Mouse (Mus musculus) spleen, postnatal 0 days (tissue): ENCODE measurements around the gene Oprl1. TPM values are rescaled to one million over a fixed set of nuclear protein-coding genes. Genes with fewer than 3 reads are reported as not detected.

ENCODE experiments used
- polyA plus RNA-seq: library from polyadenylated mRNA; unstranded; fragments of >200 nt; fragmentation: Nextera tagmentation; extraction: Ambion mirVana; gene quantifications from 2 replicates; pipeline ENCODE4 v1.2.1, GENCODE M21; 2015

The Oprl1 gene
- polyA plus RNA-seq: 0.11 and 0.12 TPM in 2 replicates

DNA sequence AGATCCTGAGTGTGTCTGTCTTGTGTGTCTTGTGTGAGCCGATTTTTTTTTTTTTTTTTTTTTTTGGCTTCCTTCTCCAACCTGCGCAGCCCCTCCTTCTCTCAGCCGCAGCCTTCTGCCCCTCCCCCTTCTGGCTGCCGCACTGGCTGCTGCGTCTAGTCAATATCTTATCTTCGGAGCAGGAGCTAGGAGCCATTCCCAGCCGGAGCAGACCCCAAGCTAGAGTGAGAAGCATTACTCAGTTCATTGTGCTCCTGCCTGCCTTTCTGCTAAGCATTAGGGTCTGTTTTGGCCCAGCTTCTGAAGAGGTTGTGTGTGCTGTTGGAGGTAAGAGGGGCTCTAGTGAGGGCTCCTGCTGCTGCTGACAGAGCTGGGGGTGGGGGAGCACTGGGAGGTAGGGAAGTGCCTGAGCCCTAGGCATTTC is at the start of gene Oprl1:
TSS of gene Oprl1 (plus strand) at position 114 of the 424 bp plus-strand sequence.

DNA sequence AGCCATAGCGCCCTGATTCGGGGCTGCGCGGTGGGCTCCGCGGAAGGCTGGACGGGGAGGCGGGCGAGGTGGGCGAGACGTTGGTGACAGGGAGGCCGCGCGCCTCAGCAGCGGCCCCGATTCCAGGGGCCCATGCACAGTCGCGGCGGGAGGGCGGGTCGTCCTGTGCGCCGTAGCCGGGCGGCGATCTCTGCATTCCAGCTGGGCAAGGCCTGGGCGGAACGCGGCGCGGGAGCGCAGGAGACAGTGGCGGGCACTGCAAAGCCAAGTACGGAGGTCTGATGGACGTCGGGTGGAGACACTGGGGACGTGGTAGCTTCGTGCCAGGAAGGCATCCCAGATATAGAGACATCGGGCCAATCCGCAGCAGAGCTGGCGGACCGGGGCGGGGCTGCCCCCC is 43.5 kb upstream of the Oprl1 start, which contains the start of gene Sox18:
TSS of gene Sox18 (minus strand) at position 315 of the 400 bp plus-strand sequence.

DNA sequence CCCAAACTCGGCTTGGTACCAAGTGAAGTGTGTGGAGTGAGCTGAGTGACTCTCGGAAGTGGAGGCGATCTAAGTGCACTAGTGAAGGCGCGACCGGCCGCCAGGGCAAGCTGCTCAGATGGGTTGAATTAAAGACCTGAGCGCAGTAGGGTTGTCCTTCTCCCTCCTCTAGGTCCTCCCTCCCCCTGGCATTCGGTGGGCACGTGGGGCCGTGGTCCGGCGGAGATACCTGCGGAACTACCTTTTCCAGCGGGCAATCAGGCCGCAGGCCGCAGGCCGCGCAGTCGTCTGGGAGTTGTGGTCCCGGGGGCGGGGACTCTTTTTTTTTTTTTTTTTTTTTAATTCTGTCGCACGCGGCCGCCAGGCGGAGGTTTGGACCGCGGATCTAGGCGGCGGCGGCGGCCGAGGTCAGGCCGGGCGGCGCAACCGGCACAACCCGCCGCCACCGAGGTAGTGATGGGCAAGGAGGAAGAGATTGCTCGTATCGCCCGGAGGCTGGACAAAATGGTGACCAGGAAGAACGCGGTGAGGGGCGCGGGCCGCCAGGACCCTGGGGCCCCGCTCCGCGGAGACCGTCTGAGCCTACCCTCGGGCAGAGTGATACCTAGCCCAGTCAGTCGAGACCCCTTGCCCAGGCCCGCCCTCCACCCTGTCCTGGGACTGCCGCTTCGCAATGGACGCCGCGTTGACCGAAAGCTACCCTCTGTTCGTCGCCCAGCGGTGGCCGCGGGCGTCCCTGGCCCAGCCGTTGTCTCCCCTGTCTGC is 34.7 kb upstream of the Oprl1 start, which contains the start of gene Tcea2:
TSS of gene Tcea2 (plus strand) at position 360 of the 765 bp plus-strand sequence.

DNA sequence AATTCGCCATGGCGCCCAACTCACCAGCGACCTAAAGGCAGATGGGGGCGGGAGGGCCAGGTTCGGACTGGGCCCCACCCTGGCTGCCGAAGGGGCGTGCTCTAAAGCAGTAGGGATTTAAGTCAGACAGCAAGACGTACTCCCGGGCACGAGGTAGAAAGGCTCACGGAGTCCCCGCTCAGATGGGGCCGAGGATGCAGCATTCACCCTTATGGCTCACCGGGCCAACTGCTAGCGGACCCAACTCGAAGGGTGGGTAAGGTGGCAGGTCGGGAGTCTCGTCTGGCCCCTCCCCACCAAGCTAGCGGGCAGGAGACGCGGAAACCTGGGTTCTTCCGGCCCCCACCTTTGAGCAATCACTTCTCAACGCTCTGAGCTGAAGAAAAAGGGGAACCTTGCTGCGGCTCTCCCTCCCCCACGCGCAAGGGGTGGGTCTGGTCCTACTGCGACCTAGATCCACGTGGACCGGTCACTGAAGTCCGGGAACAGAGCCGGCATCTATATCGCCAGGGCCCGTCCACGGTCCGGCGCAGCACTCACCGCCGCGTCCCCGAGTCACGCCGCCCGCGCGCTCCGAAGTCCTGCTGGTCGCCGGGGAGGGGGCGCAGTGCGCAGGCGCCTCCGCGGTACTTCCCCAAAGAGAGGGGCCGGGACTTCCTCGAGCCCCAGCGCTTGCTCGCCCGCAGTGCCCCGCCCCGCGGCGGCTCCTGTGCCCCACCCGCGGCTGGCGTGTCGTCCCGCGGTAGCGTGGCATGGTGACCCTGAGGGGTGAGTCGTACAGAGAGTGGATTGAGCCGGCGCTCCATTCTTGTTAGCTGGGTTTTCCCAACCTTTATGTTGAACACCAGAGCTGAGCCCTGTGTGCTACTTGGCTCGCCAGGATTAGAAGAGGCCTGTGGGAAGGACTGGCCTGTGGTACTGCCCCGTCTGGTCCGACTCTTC is 21.2 kb upstream of the Oprl1 start, which contains the start of gene Rgs19:
TSS of gene Rgs19 (minus strand) at position 639 of the 942 bp plus-strand sequence.

DNA sequence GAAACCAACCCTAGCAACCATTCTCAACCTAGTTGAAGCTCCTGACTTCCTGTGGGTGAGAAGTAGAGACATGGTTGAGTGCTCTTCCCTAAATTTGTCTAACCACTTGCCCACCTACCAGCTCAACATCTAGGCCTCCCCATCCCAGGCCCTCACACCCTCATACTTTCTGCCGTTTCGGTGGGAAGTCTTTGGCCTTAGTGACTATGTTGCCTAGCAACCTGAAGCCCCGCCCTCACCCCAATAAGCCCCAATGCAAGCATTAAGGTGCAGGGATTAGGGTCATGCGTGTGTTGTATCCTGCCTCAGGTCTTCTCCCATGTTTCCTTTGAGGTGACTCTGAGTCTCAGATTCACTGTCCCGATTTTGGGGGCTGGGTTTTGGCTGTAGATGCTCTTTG is 16.6 kb upstream of the Oprl1 start, which contains the start of gene Lkaaear1:
TSS of gene Lkaaear1 (minus strand) at position 202 of the 400 bp plus-strand sequence.

DNA sequence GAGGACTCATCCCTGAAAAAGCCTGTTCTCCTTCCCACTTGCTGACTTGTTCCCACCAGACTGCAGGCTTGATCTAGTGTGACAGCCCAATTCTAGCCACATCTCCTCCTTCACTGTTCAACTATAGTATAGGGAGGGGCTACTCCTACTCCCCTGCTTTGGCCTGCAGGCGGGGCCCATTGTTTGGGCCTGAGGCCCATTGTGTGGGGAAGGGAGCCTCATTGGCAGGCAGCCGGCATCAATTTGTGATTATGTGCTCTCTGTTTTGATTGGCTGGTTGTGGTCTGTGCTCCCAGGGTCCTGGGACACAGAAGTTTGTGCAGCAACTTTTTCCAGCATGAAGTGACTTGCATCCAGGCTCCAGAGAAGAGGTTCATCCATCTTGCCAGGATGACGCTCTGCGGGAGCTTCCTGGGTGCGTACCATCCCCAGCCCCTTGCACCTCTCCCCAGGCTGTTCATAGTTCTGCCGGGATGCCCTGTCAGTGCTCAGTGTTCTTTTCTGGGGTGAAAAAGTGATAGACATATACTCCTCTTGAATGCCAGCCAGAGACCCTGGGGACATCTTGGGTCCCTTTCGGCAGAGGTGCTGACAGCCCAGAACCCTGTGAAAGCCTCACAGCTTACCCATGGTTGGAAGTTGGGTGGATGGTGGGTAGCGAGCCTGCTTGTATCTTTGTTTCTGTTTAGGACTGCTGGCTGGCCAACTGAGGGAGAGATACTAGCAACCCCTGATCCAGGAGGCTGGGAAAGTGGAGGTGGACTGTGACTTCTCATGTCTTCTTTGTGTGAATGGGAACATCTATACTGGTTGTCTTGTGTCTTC is 48.4 kb downstream of the Oprl1 start, which contains the start of gene Myt1:
TSS of gene Myt1 (plus strand) at position 327 of the 825 bp plus-strand sequence.

Other genes starting within 250 kb of the Oprl1 start
- gene Abhd16b, start 221.8 kb upstream of the Oprl1 start, polyA plus RNA-seq: not detected in 2 replicates
- gene Tpd52l2, start 217.9 kb upstream of the Oprl1 start, polyA plus RNA-seq: 90.7 and 93.3 TPM in 2 replicates
- gene Dnajc5, start 194.5 kb upstream of the Oprl1 start, polyA plus RNA-seq: 33.9 and 40.6 TPM in 2 replicates
- gene Uckl1, start 130.1 kb upstream of the Oprl1 start, polyA plus RNA-seq: 32.3 and 39.7 TPM in 2 replicates
- gene Prpf6, start 123.1 kb upstream of the Oprl1 start, polyA plus RNA-seq: 27.6 and 28.9 TPM in 2 replicates
- gene Zfp512b, start 122.2 kb upstream of the Oprl1 start, polyA plus RNA-seq: 11.9 and 15.4 TPM in 2 replicates
- 2.8 and 4.7 TPM in 2 replicates for gene Samd10, start 115.8 kb upstream of the Oprl1 start, polyA plus RNA-seq
- not detected in 2 replicates for gene Gm29797, start 58.0 kb upstream of the Oprl1 start, polyA plus RNA-seq
- 29.9 and 46.0 TPM in 2 replicates for gene Sox18, start 43.4 kb upstream of the Oprl1 start, polyA plus RNA-seq
- gene Tcea2, start 34.7 kb upstream of the Oprl1 start, polyA plus RNA-seq: 6.8 and 9.7 TPM in 2 replicates
- gene Rgs19, start 21.0 kb upstream of the Oprl1 start, polyA plus RNA-seq: 38.9 and 53.5 TPM in 2 replicates
- gene Lkaaear1, start 16.6 kb upstream of the Oprl1 start, polyA plus RNA-seq: not detected in 2 replicates
- not detected in 2 replicates for gene Myt1, start 48.3 kb downstream of the Oprl1 start, polyA plus RNA-seq
- gene Pcmtd2, start 122.8 kb downstream of the Oprl1 start, polyA plus RNA-seq: 22.4 and 25.3 TPM in 2 replicates
- gene Polr3k, start 149.3 kb downstream of the Oprl1 start, polyA plus RNA-seq: 36.8 and 38.4 TPM in 2 replicates